Mouse (Mus musculus): ENCODE measurements at regions not wholly inside any gene's neighbourhood (a gene's known extent, or its start where the extent isn't known, plus 50 kb on each side); places are given as distances from the start of the nearest gene placed in this dataset.

DNA sequence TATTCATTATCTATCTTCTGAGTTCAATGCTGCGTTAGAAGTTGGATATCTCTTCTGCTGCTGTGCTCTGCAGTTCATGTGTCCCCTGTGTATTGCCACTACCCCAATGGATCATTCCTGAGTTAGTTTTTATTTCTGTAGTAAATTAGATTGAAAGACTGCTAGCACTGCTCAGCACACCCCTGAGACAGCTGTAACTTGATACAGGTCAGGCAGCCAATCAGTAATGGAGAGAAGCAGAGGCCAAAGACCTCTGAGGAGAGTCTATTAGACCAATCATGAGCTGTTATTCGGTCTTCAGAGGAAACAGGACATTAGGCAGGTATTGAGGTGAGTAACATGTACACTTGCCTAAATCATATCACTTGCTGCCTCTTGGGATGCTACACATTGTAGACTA is 837.5 kb upstream of the Chordc1 start:
- no peak for DNase-seq (ENCODE audit: low read depth, low spot score)

- DNase-seq (ENCODE audit: low read depth, low spot score) = no peak
Measured at GRCm38 (mm10) chr9:17466379-17466778, 825.5 kb upstream of the Chordc1 start.

- no peak for DNase-seq (ENCODE audit: low read depth, low spot score)
Measured at GRCm38 (mm10) chr9:17484701-17485422, 807.1 kb upstream of the Chordc1 start.

GRCm38 (mm10) chr9:17500161-17500756 is 791.7 kb upstream of the Chordc1 start:
- DNase-seq (ENCODE audit: low read depth, low spot score) = no peak

GRCm38 (mm10) chr9:17508744-17509143 is 783.2 kb upstream of the Chordc1 start:
- DNase-seq (ENCODE audit: low read depth, low spot score) = peak; percentile 66

- DNase-seq (ENCODE audit: low read depth, low spot score) = peak; percentile 58
Measured at GRCm38 (mm10) chr9:17556186-17556585, 735.7 kb upstream of the Chordc1 start.

DNA sequence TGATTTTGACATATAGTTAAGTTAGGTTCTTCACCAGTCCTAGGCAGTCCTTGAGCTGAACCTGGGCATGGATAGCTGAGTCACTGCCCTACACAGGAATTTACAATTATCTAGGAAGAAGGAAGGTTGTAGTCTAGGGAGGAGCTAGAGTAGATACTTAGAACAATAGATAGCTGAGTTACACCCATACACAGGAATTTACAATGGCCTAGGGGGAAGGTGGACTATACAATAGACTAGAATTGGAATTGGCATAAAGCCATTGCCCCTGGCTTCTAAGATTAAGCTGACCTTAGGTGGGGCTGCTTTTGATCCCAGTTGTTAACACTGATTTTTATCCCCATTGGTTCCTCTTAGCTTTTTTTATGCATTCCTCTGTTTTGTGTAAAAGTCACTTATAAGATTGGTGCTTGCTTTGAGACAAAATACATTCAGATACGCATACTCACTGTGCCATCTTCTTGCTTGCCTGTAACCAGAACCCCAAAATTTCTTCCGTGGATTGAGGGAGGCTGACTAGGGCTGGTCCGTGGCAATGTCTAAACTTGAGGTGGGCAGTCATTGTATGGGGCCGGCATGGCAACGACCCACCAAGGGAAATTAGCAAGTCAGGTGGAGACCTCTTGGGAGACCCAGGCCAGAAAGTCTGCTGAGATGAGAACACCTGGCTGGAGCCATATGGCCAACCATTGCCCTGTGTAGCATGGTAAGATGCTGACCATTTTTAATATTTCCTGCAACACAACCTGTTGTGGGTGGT is 734.1 kb upstream of the Chordc1 start:
- peak; percentile 93 for DNase-seq (ENCODE audit: low read depth, low spot score)

- no peak for DNase-seq (ENCODE audit: low read depth, low spot score)
Measured at GRCm38 (mm10) chr9:17567784-17568518, 724.0 kb upstream of the Chordc1 start.

DNA sequence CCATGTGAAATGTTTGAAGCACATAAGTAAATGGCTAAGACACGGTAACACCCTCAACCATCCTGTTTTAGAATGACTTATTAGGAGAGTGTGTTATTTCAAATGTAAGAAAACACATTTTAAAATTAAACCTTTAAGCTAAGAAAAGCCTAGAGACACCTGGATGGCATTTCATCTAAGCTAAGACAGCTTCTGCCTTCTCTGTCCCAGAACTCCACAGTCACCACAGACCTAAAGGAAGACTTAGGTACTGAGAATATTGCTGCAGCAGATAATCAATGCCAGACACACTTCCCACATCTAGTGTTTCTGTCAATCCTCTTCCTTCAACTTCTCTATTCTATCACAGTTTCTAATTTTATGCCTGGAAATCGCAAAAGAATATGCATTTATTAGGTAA is 704.4 kb upstream of the Chordc1 start:
- DNase-seq (ENCODE audit: low read depth, low spot score) = no peak

GRCm38 (mm10) chr9:17587968-17588550 is 703.9 kb upstream of the Chordc1 start:
- DNase-seq (ENCODE audit: low read depth, low spot score) = no peak

GRCm38 (mm10) chr9:17611146-17611545 is 680.8 kb upstream of the Chordc1 start:
- no peak for DNase-seq (ENCODE audit: low read depth, low spot score)

DNA sequence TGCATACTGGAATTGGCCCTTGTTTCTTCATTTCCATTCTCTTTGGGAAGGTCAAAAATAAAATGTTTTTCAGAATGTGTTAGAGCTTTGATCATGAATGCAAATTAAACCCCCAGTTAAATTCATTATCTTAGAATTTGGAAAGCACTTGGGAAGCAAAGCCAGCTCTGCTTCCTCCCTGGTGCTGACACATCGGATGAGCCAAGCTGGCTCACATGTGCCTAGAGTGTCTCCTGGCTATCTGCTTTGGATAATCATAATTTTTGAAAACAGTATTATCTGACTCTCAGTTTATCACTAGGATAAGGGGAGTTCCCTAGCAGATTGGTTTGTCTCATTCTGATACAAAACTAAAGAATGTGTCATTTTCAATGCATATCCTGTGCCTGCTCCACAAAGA is 649.4 kb upstream of the Chordc1 start:
- DNase-seq (ENCODE audit: low read depth, low spot score) = no peak

GRCm38 (mm10) chr9:17645882-17646626 is 645.9 kb upstream of the Chordc1 start:
- DNase-seq (ENCODE audit: low read depth, low spot score) = no peak

- DNase-seq (ENCODE audit: low read depth, low spot score) = no peak
Measured at GRCm38 (mm10) chr9:17653818-17654217, 638.1 kb upstream of the Chordc1 start.

GRCm38 (mm10) chr9:17664113-17664512 is 627.8 kb upstream of the Chordc1 start:
- no peak for DNase-seq (ENCODE audit: low read depth, low spot score)

DNA sequence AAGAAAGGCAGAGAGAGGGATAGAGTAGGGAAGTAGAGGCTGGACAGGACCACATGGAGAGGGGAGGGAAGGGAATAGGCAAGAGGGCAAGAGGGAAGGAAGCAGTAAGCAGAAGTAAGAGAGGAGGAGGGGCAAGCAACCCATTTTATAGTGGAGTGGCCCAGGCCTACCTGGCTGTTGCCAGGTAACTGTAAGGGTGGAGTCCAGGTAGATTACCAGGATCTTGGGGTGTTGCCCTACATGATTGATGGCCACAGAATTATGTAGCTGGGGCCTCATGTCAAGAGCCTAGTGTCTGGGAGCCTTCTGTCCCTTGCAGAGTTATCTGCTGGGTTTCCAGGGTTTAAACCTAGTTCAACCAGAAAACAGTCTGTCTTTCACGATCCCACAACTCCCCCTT is 623.7 kb upstream of the Chordc1 start:
- DNase-seq (ENCODE audit: low read depth, low spot score) = no peak

DNA sequence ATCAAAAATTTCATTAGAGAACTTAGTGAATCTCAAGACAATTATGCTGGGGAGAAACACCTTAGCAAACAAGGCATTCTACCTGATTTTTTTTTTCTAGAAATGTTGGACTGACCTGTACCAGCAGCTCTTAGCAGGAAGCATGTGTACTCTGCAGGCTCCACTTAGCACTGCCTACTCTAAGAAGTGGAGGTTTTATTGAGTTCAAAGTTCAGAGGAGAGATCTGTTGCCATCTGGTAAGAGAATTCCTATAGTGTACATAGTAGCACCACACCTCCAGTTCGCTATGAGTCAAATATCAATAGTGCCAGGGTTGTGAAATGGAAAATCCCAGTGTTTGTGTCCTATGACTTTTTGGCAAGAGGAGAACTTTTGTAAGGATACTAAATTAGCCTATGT is 616.4 kb upstream of the Chordc1 start:
- DNase-seq (ENCODE audit: low read depth, low spot score) = no peak

Measured in ES-CJ7 (cell line).